Mouse (Mus musculus) lung, adult 2 months (tissue): ENCODE data around the gene Hist1h4c.

Experiments used
- CTCF ChIP-seq: fragments of 200-500 bp; IDR thresholded peaks from 2 replicates; pipeline ENCODE4 v1.5.1; 2011; ENCODE audit warnings: mild to moderate bottlenecking, low read length, control low read depth; ENCODE audit not compliant: insufficient read depth
- POLR2A ChIP-seq: fragments of 200-500 bp; IDR thresholded peaks from 2 replicates; pipeline ENCODE4 v1.6.1; 2011; ENCODE audit warnings: low read depth, mild to moderate bottlenecking, control low read depth, low read length, borderline replicate concordance; ENCODE audit errors: extremely low read depth

DNA sequence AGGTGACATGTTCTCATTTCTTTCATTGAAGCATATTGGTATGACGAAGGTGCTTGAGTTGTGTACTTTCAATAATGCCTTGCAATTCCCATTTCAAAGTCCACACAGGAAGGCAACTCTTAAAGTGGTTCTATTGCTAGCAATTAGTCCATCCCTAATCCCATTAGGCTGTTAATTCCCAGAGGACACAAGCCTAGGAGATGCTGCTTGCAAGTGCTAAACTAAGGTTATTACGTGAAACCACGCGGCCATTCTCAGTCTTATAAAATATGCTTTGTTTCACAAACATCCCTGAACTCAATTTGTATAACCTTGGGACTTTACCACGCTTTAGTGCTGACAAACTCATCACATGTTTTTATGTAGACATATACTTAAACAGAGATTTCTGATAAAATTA is 38.8 kb upstream of the Hist1h4c start:
- TF ChIP-seq CTCF (no peak), POLR2A (no peak)
